Mouse (Mus musculus) ES-Bruce4 (cell line): Measurements from ENCODE around the gene Pigq. TPM values are rescaled to one million over a fixed set of nuclear protein-coding genes. Genes with fewer than 3 reads are reported as not detected.

Source experiments
- H3K27ac ChIP-seq: 2 replicates; pipeline ENCODE4 v1.5.1; 2012; ENCODE audit warnings: low read length, inconsistent platforms; ENCODE audit not compliant: insufficient read depth
- H3K27me3 ChIP-seq: 2 replicates; pipeline ENCODE4 v1.6.1; 2012; ENCODE audit warnings: mild to moderate bottlenecking, low read length, inconsistent platforms; ENCODE audit not compliant: control insufficient read depth, poor library complexity, insufficient read depth, severe bottlenecking
- H3K36me3 ChIP-seq: 2 replicates; pipeline ENCODE4 v1.6.1; 2012; ENCODE audit warnings: inconsistent platforms, mild to moderate bottlenecking, low read length, moderate library complexity; ENCODE audit not compliant: control insufficient read depth, poor library complexity, insufficient read depth, severe bottlenecking
- H3K4me1 ChIP-seq: one replicate; pipeline ENCODE4 v1.8.1; 2011; ENCODE audit warnings: low read length; ENCODE audit not compliant: control insufficient read depth, insufficient read depth
- H3K4me3 ChIP-seq: 2 replicates; pipeline ENCODE4 v1.5.1; 2011; ENCODE audit warnings: low read depth, mild to moderate bottlenecking, low read length
- H3K9ac ChIP-seq: 2 replicates; pipeline ENCODE4 v1.6.1; 2012; ENCODE audit warnings: low read depth, mild to moderate bottlenecking, inconsistent platforms; ENCODE audit not compliant: poor library complexity, severe bottlenecking
- H3K9me3 ChIP-seq: replicated peaks from 2 replicates; pipeline ENCODE4 v1.6.1; 2012; ENCODE audit warnings: mild to moderate bottlenecking, low read length, inconsistent platforms; ENCODE audit not compliant: control insufficient read depth, poor library complexity, insufficient read depth, severe bottlenecking
- CTCF ChIP-seq: IDR thresholded peaks from one replicate; pipeline ENCODE4 v1.8.1; 2011; ENCODE audit warnings: low read depth, low read length
- EP300 ChIP-seq: IDR thresholded peaks from 2 replicates; pipeline ENCODE4 v1.6.1; 2011; ENCODE audit warnings: low read depth, low read length; ENCODE audit not compliant: insufficient read depth
- POLR2A ChIP-seq: IDR thresholded peaks from one replicate; pipeline ENCODE4 v1.8.1; 2011; ENCODE audit warnings: low read length; ENCODE audit not compliant: insufficient read depth
- polyA plus RNA-seq: library from polyadenylated mRNA; stranded (reverse); fragments of >200 nt; gene quantifications from 2 replicates; pipeline ENCODE4 v1.2.4, GENCODE M21; 2011; ENCODE audit warnings: low read depth; ENCODE audit not compliant: missing spikeins, insufficient read depth, insufficient read length

The Pigq gene
- polyA plus RNA-seq, 1 experiment = 62.8 TPM

- H3K4me3 ChIP-seq = no peak overlapping the region
- H3K36me3 ChIP-seq = no peaks in the 10 kb centered on the region
- no peaks in the 10 kb centered on the region for H3K4me1 ChIP-seq
- H3K27ac ChIP-seq = no peak overlapping the region
- TF ChIP-seq CTCF (no peak), POLR2A (no peak), EP300 (no peak)
- H3K9me3 ChIP-seq = no peaks in the 10 kb centered on the region
- no peak overlapping the region for H3K9ac ChIP-seq
- no peaks in the 10 kb centered on the region for H3K27me3 ChIP-seq
Observed at GRCm38 (mm10) chr17:25970954-25971707, 26.4 kb upstream of the Pigq start.

GRCm38 (mm10) chr17:25970448-25970847 is 25.7 kb upstream of the Pigq start:
- no peak overlapping the region for H3K27ac ChIP-seq
- TF ChIP-seq EP300 = no peak
- no peak for TF ChIP-seq POLR2A
- no peaks in the 10 kb centered on the region for H3K27me3 ChIP-seq
- no peaks in the 10 kb centered on the region for H3K36me3 ChIP-seq
- no peak overlapping the region for H3K9ac ChIP-seq
- no peak overlapping the region for H3K4me3 ChIP-seq
- H3K4me1 ChIP-seq = no peaks in the 10 kb centered on the region
- H3K9me3 ChIP-seq = no peaks in the 10 kb centered on the region

DNA sequence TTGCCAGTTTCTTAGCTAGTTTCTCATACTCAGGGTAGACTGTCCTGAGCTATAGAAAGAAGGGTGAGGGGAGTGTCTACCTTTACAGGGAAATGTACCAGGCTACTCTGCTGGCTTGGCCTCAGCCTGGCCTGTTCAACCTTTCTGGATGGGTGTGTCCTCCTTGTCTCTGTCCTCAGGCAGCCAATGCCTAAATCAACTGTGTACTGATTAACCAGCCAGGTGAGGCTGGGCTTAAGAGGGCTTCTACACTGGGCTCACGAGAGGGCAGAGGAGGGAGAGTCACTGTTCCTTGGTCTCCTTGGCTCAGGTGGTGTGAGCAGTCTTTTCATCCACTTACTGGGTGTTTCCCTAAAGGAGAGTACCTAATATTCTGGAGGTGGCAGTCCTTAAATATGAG is 23.4 kb upstream of the Pigq start:
- Histone ChIP-seq H3K4me1 (no peaks in the 10 kb centered on the region), H3K4me3 (no peak overlapping the region), H3K27ac (no peak overlapping the region), H3K9ac (no peak overlapping the region), H3K27me3 (no peaks in the 10 kb centered on the region), H3K9me3 (no peaks in the 10 kb centered on the region), H3K36me3 (no peaks in the 10 kb centered on the region)
- TF ChIP-seq CTCF = no peak
- no peak for TF ChIP-seq EP300
- no peak for TF ChIP-seq POLR2A

DNA sequence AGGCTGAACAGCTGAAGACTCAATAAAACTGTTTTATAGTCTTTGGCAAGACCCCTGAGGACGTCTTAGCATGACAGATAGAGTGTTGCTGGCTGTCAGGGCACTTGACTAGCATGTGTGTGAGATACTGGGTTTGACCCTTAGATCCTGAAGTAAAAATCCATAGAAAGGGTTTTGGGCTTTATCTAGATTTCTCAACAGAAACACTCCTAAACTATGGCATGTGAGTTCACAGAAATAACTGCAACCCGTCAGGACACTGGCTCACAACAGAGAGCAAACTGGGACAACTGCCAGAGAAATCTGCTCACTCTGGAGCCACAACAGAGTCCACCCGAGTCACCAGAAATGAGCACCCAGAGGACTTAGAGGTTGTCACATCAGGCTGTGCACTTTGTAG is 22.9 kb upstream of the Pigq start:
- no peak overlapping the region for H3K9ac ChIP-seq
- H3K9me3 ChIP-seq = no peaks in the 10 kb centered on the region
- H3K27ac ChIP-seq = no peak overlapping the region
- no peak overlapping the region for H3K4me3 ChIP-seq
- H3K27me3 ChIP-seq = no peaks in the 10 kb centered on the region
- H3K4me1 ChIP-seq = no peaks in the 10 kb centered on the region
- H3K36me3 ChIP-seq = no peaks in the 10 kb centered on the region
- TF ChIP-seq POLR2A (no peak), EP300 (no peak), CTCF (no peak)

DNA sequence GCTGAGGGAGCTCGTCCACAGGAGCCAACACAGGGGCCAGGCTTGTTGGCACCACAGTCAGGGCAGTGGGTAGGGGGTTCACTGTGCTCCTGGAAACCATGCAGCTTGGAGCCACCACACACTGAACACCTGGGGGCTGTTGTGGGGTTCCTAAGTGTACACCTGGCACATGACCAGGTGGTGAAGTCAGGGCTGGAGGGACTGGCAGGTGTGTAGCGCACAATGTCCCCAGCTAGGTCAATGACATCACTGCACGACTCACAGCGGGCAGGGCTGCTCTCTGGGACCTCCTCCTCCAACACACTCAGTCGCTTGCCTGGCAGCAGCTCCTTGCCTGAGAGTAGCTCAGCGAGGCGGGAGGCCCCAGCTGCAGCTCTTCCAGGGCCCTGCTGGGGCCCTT is 19.5 kb upstream of the Pigq start:
- Histone ChIP-seq H3K9me3 (no peaks in the 10 kb centered on the region), H3K27me3 (no peaks in the 10 kb centered on the region), H3K27ac (no peak overlapping the region), H3K9ac (no peak overlapping the region), H3K36me3 (no peaks in the 10 kb centered on the region), H3K4me1 (no peaks in the 10 kb centered on the region), H3K4me3 (no peak overlapping the region)
- TF ChIP-seq EP300 = no peak
- TF ChIP-seq POLR2A = no peak
- no peak for TF ChIP-seq CTCF

GRCm38 (mm10) chr17:25962413-25962905 is 17.7 kb upstream of the Pigq start:
- no peak overlapping the region for H3K4me3 ChIP-seq
- no peaks in the 10 kb centered on the region for H3K4me1 ChIP-seq
- H3K9me3 ChIP-seq = no peaks in the 10 kb centered on the region
- no peak overlapping the region for H3K27ac ChIP-seq
- TF ChIP-seq EP300 (no peak), POLR2A (no peak), CTCF (no peak)
- no peak overlapping the region for H3K9ac ChIP-seq
- no peaks in the 10 kb centered on the region for H3K27me3 ChIP-seq
- no peaks in the 10 kb centered on the region for H3K36me3 ChIP-seq
